Mouse (Mus musculus): ENCODE results near the gene Psmg4. TPM values are rescaled to one million over a fixed set of nuclear protein-coding genes. Genes with fewer than 3 reads are reported as not detected.

The Psmg4 gene
- polyA plus RNA-seq, 1 experiment from 2014 or later: 81.7 TPM

DNA sequence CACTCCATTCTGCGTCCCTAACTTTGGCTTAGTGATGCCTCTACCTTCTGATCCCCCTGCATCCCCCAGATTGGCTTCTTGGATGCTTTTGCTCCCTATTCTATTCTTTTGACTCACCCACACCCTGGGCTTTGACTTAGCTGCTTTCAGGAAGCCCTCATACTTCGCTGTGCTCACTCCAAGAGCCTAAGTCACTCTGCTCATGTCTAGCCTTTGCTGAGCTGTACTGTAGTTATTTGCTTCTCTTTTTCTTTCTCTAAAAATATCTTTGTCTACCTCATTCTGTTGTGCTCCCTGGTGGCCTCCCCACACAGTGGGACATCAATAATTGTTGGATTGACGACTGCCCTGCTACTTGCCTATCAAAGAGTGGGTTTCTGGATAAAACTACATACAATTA lies 14.6 kb upstream of the Psmg4 start:
- no peak overlapping the region for H3K9ac ChIP-seq (ENCODE audit: low read length)
- peaks cover 18 to 28% of the 10 kb centered on the region in 2 experiments for H3K4me1 ChIP-seq (ENCODE audit: control insufficient read depth in 2 of 2, insufficient read depth in 2 of 2, low read length in 2 of 2)
- peak overlapping the region; percentile 89 to 90; a peak in 2 of 4 replicates for H3K27ac ChIP-seq (replicated peaks in 1 of 2; ENCODE audit: control insufficient read depth in 1 of 2, insufficient read depth in 1 of 2, low read depth in 2 of 2, low read length in 2 of 2)
- WGBS: 70% methylated on average over 3 of the region's 3 CpGs
- H3K36me3 ChIP-seq (ENCODE audit: control insufficient read depth, insufficient read depth, low read length): no peaks in the 10 kb centered on the region
- no peaks in the 10 kb centered on the region for H3K27me3 ChIP-seq (ENCODE audit: control insufficient read depth, insufficient read depth, low read length)
- peak overlapping the region; percentile 76 for H3K4me2 ChIP-seq (ENCODE audit: low read length)
- ATAC-seq (ENCODE audit: insufficient number of reproducible peaks, insufficient read depth, low FRiP score, low read depth): no peak
- H3K4me3 ChIP-seq (ENCODE audit: control insufficient read depth in 1 of 2, insufficient read depth in 1 of 2, low read depth in 1 of 2, low read length in 2 of 2): no peak overlapping the region
- no peaks in the 10 kb centered on the region for H3K9me3 ChIP-seq (ENCODE audit: control insufficient read depth, low read length)

- no peaks in the 10 kb centered on the region for H3K9me3 ChIP-seq (ENCODE audit: control insufficient read depth, low read length)
- H3K4me2 ChIP-seq (ENCODE audit: low read length): peak overlapping the region; percentile 76
- peak overlapping the region; percentile 71 for H3K9ac ChIP-seq (ENCODE audit: low read length)
- H3K4me3 ChIP-seq (ENCODE audit: control insufficient read depth in 1 of 2, insufficient read depth in 1 of 2, low read depth in 1 of 2, low read length in 2 of 2): peak overlapping the region; percentile 45 to 53
- H3K4me1 ChIP-seq (ENCODE audit: control insufficient read depth in 2 of 2, insufficient read depth in 2 of 2, low read length in 2 of 2): peaks cover 21 to 34% of the 10 kb centered on the region in 2 experiments
- 3% methylated on average over 23 of the region's 23 CpGs for WGBS
- H3K27ac ChIP-seq (replicated peaks in 1 of 2; ENCODE audit: control insufficient read depth in 1 of 2, insufficient read depth in 1 of 2, low read depth in 2 of 2, low read length in 2 of 2): peak overlapping the region; percentile 89 to 90
- H3K27me3 ChIP-seq (ENCODE audit: control insufficient read depth, insufficient read depth, low read length): no peaks in the 10 kb centered on the region
- H3K36me3 ChIP-seq (ENCODE audit: control insufficient read depth, insufficient read depth, low read length): no peaks in the 10 kb centered on the region
- peak; percentile 40; the same call in 1 of the 2 replicates for ATAC-seq (ENCODE audit: insufficient number of reproducible peaks, insufficient read depth, low FRiP score, low read depth)
Observed at GRCm38 (mm10) chr13:34148767-34149392, 13.9 kb upstream of the Psmg4 start.

DNA sequence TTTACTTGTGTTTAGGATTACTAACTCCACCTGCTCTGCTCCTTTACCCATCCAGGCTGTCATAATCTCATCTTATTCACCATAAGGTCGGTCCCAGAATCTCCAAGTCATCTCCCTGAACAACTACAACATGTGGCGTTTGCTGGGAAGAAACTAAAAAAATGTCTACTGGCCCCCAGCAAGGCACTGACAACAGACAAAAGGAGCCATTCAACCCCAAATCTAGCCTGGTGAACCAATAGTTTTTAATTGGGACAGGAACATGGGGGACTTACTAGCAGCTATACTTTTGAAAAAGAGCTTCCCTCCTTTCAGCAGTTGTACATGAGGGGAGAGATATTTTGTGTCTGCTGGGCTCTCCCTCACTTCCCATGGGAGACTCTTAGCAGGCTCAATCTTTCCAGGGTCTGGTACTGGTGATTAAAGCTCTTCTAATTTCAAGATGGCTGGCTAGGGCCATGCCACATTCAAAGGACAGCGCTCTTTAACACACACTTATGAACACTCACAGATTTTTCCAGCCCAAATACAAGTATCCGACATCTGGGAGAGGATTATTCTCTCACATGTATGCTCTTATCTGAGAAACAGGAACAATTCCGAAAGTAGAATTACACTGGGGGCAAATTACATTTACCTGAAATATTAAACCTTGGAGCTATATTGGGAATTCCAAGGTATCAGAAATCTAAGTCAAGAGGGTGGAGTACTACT lies 13.1 kb upstream of the Psmg4 start:
- H3K36me3 ChIP-seq (ENCODE audit: control insufficient read depth, insufficient read depth, low read length): no peaks in the 10 kb centered on the region
- peak overlapping the region; percentile 71 for H3K9ac ChIP-seq (ENCODE audit: low read length)
- H3K9me3 ChIP-seq (ENCODE audit: control insufficient read depth, low read length): no peaks in the 10 kb centered on the region
- no peaks in the 10 kb centered on the region for H3K27me3 ChIP-seq (ENCODE audit: control insufficient read depth, insufficient read depth, low read length)
- peaks cover 24 to 35% of the 10 kb centered on the region in 2 experiments for H3K4me1 ChIP-seq (ENCODE audit: control insufficient read depth in 2 of 2, insufficient read depth in 2 of 2, low read length in 2 of 2)
- peak overlapping the region; percentile 76 for H3K4me2 ChIP-seq (ENCODE audit: low read length)
- H3K4me3 ChIP-seq (ENCODE audit: control insufficient read depth in 1 of 2, insufficient read depth in 1 of 2, low read depth in 1 of 2, low read length in 2 of 2): peak overlapping the region in 1 of 2 experiments; percentile 45; a peak in 3 of 4 replicates
- 41% methylated on average over 5 of the region's 5 CpGs for WGBS
- H3K27ac ChIP-seq (replicated peaks in 1 of 2; ENCODE audit: control insufficient read depth in 1 of 2, insufficient read depth in 1 of 2, low read depth in 2 of 2, low read length in 2 of 2): peak overlapping the region; percentile 89 to 90
- ATAC-seq (ENCODE audit: insufficient number of reproducible peaks, insufficient read depth, low FRiP score, low read depth): no peak

DNA sequence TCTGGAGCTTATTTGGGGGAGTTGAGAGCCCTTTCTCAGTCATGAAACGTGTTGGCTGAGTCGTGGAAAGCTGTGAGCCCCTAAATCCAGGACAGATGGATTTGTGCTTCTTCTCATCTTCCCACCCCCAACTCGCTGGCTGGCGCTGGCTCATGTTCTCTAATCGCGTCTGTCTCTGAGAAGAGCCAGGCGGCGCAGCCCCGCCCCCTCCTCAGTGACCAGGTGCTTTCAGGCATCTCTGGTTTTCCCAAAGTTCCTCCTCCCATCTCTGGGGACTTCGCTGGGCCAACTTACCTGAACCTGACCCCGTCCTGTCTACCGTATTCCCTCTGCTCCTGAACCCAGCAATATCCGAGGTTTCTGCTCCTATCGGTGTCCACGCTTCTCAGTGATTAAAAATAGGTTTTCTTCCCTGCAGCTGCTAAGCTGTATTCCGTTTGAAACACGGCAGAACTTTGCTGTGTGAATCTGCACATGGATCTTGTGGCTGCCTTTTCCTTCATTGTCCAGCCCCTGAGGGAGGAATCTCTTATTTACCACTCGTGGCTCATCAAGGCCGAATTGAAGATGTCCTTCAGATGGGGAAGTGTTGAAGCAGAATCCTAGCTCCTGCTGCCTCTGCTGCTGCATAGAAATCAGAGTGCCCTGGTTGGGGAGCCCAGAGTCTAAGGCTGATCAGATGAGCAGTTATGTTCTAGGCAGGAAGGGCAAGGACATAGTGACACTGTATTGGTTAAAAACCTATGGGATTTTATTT lies 12.3 kb upstream of the Psmg4 start:
- peak overlapping the region; percentile 63 for H3K4me2 ChIP-seq (ENCODE audit: low read length)
- no peaks in the 10 kb centered on the region for H3K9me3 ChIP-seq (ENCODE audit: control insufficient read depth, low read length)
- peaks cover 25 to 35% of the 10 kb centered on the region in 2 experiments for H3K4me1 ChIP-seq (ENCODE audit: control insufficient read depth in 2 of 2, insufficient read depth in 2 of 2, low read length in 2 of 2)
- H3K27ac ChIP-seq (replicated peaks in 1 of 2; ENCODE audit: control insufficient read depth in 1 of 2, insufficient read depth in 1 of 2, low read depth in 2 of 2, low read length in 2 of 2): peak overlapping the region; percentile 55 to 89
- H3K27me3 ChIP-seq (ENCODE audit: control insufficient read depth, insufficient read depth, low read length): no peaks in the 10 kb centered on the region
- H3K36me3 ChIP-seq (ENCODE audit: control insufficient read depth, insufficient read depth, low read length): no peaks in the 10 kb centered on the region
- H3K9ac ChIP-seq (ENCODE audit: low read length): peak overlapping the region; percentile 52
- 5% methylated on average over 19 of the region's 19 CpGs for WGBS
- H3K4me3 ChIP-seq (ENCODE audit: control insufficient read depth in 1 of 2, insufficient read depth in 1 of 2, low read depth in 1 of 2, low read length in 2 of 2): peak overlapping the region; percentile 10 to 25
- ATAC-seq (ENCODE audit: insufficient number of reproducible peaks, insufficient read depth, low FRiP score, low read depth): no peak

- Histone ChIP-seq H3K4me1 (ENCODE audit: control insufficient read depth in 2 of 2, insufficient read depth in 2 of 2, low read length in 2 of 2) (peaks cover 31 to 42% of the 10 kb centered on the region in 2 experiments), H3K27ac (replicated peaks in 1 of 2; ENCODE audit: control insufficient read depth in 1 of 2, insufficient read depth in 1 of 2, low read depth in 2 of 2, low read length in 2 of 2) (no peak overlapping the region), H3K9me3 (ENCODE audit: control insufficient read depth, low read length) (no peaks in the 10 kb centered on the region), H3K36me3 (ENCODE audit: control insufficient read depth, insufficient read depth, low read length) (no peaks in the 10 kb centered on the region), H3K9ac (ENCODE audit: low read length) (no peak overlapping the region), H3K4me2 (ENCODE audit: low read length) (no peak overlapping the region), H3K27me3 (ENCODE audit: control insufficient read depth, insufficient read depth, low read length) (no peaks in the 10 kb centered on the region), H3K4me3 (ENCODE audit: control insufficient read depth in 1 of 2, insufficient read depth in 1 of 2, low read depth in 1 of 2, low read length in 2 of 2) (no peak overlapping the region)
- WGBS: 82% methylated on average over 1 of the region's 1 CpGs
- ATAC-seq (ENCODE audit: insufficient number of reproducible peaks, insufficient read depth, low FRiP score, low read depth): no peak
Observed at GRCm38 (mm10) chr13:34151425-34151824, 11.3 kb upstream of the Psmg4 start.

- no peak overlapping the region for H3K4me2 ChIP-seq (ENCODE audit: low read length)
- H3K4me1 ChIP-seq (ENCODE audit: control insufficient read depth in 2 of 2, insufficient read depth in 2 of 2, low read length in 2 of 2): peaks cover 41 to 50% of the 10 kb centered on the region in 2 experiments
- no peaks in the 10 kb centered on the region for H3K9me3 ChIP-seq (ENCODE audit: control insufficient read depth, low read length)
- H3K4me3 ChIP-seq (ENCODE audit: control insufficient read depth in 1 of 2, insufficient read depth in 1 of 2, low read depth in 1 of 2, low read length in 2 of 2): no peak overlapping the region
- 71% methylated on average over 7 of the region's 7 CpGs for WGBS
- ATAC-seq (ENCODE audit: insufficient number of reproducible peaks, insufficient read depth, low FRiP score, low read depth): no peak
- no peaks in the 10 kb centered on the region for H3K27me3 ChIP-seq (ENCODE audit: control insufficient read depth, insufficient read depth, low read length)
- no peaks in the 10 kb centered on the region for H3K36me3 ChIP-seq (ENCODE audit: control insufficient read depth, insufficient read depth, low read length)
- H3K9ac ChIP-seq (ENCODE audit: low read length): no peak overlapping the region
- H3K27ac ChIP-seq (replicated peaks in 1 of 2; ENCODE audit: control insufficient read depth in 1 of 2, insufficient read depth in 1 of 2, low read depth in 2 of 2, low read length in 2 of 2): no peak overlapping the region
Observed at GRCm38 (mm10) chr13:34152695-34153094, 10.1 kb upstream of the Psmg4 start.

DNA sequence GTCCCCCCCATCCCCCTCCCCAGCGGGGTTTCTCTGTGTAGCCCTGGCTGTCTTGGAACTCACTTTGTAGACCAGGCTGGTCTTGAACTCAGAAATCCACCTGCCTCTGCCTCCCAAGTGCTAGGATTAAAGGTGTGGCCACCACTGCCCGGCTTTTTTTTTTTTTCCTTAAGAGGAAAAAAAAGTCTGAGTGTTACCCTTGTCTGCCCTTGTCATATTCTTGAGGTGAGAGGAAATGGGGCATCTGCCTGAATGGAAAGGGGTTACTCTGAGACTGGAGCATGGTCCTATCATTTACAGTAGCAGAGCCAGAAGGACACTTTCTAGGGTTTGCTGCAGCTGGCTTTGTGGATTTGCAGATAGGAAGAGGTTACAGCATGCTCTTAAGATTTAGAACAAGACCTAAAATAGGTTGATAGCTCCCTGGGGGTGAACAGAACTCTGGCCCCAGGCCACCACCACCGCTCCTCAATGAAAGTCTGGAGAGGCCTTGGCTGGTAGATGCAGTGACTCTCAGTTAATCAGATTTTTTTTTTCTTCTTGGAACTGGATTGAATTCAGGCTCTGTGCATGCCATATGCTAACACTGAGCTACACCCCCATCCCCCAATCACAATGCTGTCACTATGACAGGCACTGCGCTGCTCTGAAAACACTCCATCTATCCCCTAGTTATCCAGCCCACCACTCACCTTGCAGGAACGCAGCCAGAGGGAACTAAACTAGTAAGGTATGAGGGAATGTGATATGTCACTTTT lies 9.3 kb upstream of the Psmg4 start:
- ATAC-seq (ENCODE audit: insufficient number of reproducible peaks, insufficient read depth, low FRiP score, low read depth): no peak
- Histone ChIP-seq H3K27ac (replicated peaks in 1 of 2; ENCODE audit: control insufficient read depth in 1 of 2, insufficient read depth in 1 of 2, low read depth in 2 of 2, low read length in 2 of 2) (peak overlapping the region; percentile 12 to 58; a peak in 3 of 4 replicates), H3K9ac (ENCODE audit: low read length) (no peak overlapping the region), H3K4me3 (ENCODE audit: control insufficient read depth in 1 of 2, insufficient read depth in 1 of 2, low read depth in 1 of 2, low read length in 2 of 2) (no peak overlapping the region), H3K4me1 (ENCODE audit: control insufficient read depth in 2 of 2, insufficient read depth in 2 of 2, low read length in 2 of 2) (peaks cover 36 to 43% of the 10 kb centered on the region in 2 experiments), H3K27me3 (ENCODE audit: control insufficient read depth, insufficient read depth, low read length) (no peaks in the 10 kb centered on the region), H3K36me3 (ENCODE audit: control insufficient read depth, insufficient read depth, low read length) (no peaks in the 10 kb centered on the region), H3K4me2 (ENCODE audit: low read length) (no peak overlapping the region), H3K9me3 (ENCODE audit: control insufficient read depth, low read length) (no peaks in the 10 kb centered on the region)
- 59% methylated on average over 4 of the region's 5 CpGs for WGBS

All from heart, embryonic 14.5 days (tissue).